Mouse (Mus musculus) forebrain, embryonic 15.5 days (tissue): ENCODE results near the gene Fyn. TPM values are rescaled to one million over a fixed set of nuclear protein-coding genes. Genes with fewer than 3 reads are reported as not detected.

Source experiments
- ATAC-seq: fragments of 200-750 bp; cut with Nextera tagmentation; replicated peaks from 2 replicates; pipeline ENCODE4 v1.8.0; 2017; ENCODE audit warnings: mild to moderate bottlenecking, moderate TSS enrichment, moderate library complexity
- H3K27ac ChIP-seq: fragments of 300-500 bp; sonication (generic); replicated peaks from 2 replicates; pipeline ENCODE4 v1.5.1; 2015; ENCODE audit warnings: mild to moderate bottlenecking, inconsistent platforms
- H3K27me3 ChIP-seq: fragments of 300-500 bp; sonication (generic); 2 replicates; pipeline ENCODE4 v1.6.1; 2015; ENCODE audit warnings: inconsistent platforms
- H3K36me3 ChIP-seq: fragments of 300-500 bp; sonication (generic); 2 replicates; pipeline ENCODE4 v1.6.1; 2015; ENCODE audit warnings: mild to moderate bottlenecking, inconsistent platforms
- H3K4me1 ChIP-seq: fragments of 300-500 bp; sonication (generic); 2 replicates; pipeline ENCODE4 v1.6.1; 2015; ENCODE audit warnings: inconsistent platforms
- H3K4me2 ChIP-seq: fragments of 300-500 bp; sonication (generic); replicated peaks from 2 replicates; pipeline ENCODE4 v1.6.1; 2015; ENCODE audit warnings: mild to moderate bottlenecking, inconsistent platforms
- H3K4me3 ChIP-seq: fragments of 300-500 bp; sonication (generic); 2 replicates; pipeline ENCODE4 v1.5.1; 2015; ENCODE audit warnings: mild to moderate bottlenecking, inconsistent platforms
- H3K9ac ChIP-seq: fragments of 300-500 bp; sonication (generic); replicated peaks from 2 replicates; pipeline ENCODE4 v1.6.1; 2015; ENCODE audit warnings: mild to moderate bottlenecking, inconsistent platforms
- H3K9me3 ChIP-seq: fragments of 300-500 bp; sonication (generic); 2 replicates; pipeline ENCODE4 v1.6.1; 2016; ENCODE audit warnings: inconsistent platforms
- WGBS: fragments of 180-500 bp; shearing (Covaris S2); methylation state at CpG from one replicate; pipeline ENCODE4 v1.1.7; 2015; ENCODE audit warnings: mixed read lengths; 5-methylcytosine and 5-hydroxymethylcytosine counted together
- polyA plus RNA-seq: library from polyadenylated mRNA; unstranded; fragments of >200 nt; fragmentation: Nextera tagmentation; extraction: Ambion mirVana; gene quantifications from 2 replicates; pipeline ENCODE4 v1.2.1, GENCODE M21; 2015

Gene Fyn
- polyA plus RNA-seq, 1 experiment from 2014 or later: 79.3 TPM

DNA sequence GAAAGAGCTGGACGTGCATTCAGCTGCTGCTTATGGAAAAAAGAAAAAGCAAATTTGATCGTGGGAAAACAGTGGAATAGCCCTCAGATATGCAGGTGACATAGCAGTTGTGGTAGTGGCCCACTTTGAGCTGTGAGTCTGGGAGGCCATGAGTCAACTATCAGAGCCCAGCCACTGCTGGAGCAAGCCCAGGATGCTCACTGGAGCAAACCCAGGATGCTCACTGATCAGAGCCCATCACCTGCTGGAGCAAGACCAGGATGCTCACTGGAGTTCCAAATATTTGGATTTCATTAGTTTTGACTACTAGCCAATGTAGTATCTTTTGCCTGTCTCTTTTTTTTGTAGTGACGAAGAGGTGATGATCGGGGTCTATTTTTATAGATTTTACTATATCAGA is 35.5 kb downstream of the Fyn start:
- Histone ChIP-seq H3K4me2 (no peak overlapping the region), H3K27ac (no peak overlapping the region), H3K9ac (no peak overlapping the region), H3K4me1 (peaks cover 24% of the 10 kb centered on the region), H3K27me3 (no peaks in the 10 kb centered on the region), H3K36me3 (peaks cover 8% of the 10 kb centered on the region; the same call in 1 of the 2 replicates), H3K4me3 (no peak overlapping the region), H3K9me3 (no peaks in the 10 kb centered on the region)
- 77% methylated on average over 4 of the region's 4 CpGs for WGBS
- no peak for ATAC-seq

DNA sequence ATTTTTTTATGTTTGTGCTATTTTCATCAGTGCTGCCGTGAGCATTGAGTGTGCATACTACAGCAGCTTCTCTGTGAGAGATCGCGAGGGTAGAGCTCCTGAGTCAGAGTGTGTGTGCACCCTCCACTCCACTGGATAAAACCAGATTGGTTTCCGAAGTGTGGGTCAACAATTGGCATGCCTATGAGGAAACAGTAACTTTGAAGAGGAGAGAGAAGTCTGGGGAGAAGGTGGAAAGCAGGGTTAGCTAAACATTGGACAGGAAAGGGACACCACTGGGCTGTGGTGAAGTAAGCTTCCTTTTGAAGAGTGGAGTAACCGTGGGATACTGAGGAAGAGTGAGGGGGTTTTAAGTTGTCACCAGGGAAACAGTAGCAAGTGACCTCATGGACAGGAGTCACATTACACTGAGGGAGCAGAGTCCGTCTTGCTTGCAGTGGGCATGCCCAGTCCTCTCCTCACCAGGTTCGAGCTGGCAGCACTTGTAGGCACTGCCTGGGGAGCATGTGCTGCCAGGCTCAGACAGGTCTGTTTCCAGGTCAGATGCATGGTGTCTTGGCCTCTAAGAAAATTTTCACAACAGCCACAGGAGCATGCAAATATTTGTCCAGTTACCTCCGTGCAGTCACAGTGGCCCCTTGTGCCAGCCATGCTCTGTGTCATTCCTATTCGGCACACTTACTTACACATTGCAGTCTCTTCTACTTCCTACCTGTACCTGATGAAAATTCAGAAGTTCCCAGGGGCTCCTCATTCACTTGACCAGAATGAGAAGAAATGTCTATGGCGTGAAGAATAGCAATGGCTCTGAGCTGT is 37.5 kb downstream of the Fyn start:
- Histone ChIP-seq H3K27me3 (no peaks in the 10 kb centered on the region), H3K9ac (no peak overlapping the region), H3K4me1 (peaks cover 35% of the 10 kb centered on the region), H3K4me2 (no peak overlapping the region), H3K4me3 (no peak overlapping the region), H3K9me3 (no peaks in the 10 kb centered on the region), H3K27ac (no peak overlapping the region), H3K36me3 (peaks cover 8% of the 10 kb centered on the region; the same call in 1 of the 2 replicates)
- ATAC-seq: no peak; the same call in 1 of the 2 replicates
- 69% methylated on average over 10 of the region's 10 CpGs for WGBS

DNA sequence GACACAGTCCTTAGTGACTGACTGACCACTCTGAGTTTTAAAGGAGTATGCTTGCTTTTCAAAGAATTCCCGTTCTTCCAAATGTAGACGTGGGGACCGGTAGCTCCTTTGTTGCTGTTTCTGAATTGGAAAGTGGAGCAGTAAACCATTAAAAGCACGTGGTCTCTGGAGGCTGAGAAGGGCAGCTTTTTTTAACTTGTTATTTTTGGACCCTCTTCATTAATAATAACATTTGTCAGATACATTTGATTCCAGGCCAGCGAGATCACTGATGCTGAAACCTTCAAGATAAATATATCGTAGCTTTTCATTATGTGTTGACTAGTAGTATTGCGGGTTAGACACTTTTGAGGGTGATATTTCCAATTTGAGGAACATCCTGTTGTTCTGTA is 38.1 kb downstream of the Fyn start:
- Histone ChIP-seq H3K4me3 (no peak overlapping the region), H3K36me3 (0 out of 2 replicates have a peak, but pooled peaks cover 8% of the 10 kb centered on the region), H3K27me3 (no peaks in the 10 kb centered on the region), H3K9me3 (no peaks in the 10 kb centered on the region), H3K9ac (no peak overlapping the region), H3K27ac (no peak overlapping the region), H3K4me1 (peaks cover 35% of the 10 kb centered on the region), H3K4me2 (no peak overlapping the region)
- 76% methylated on average over 7 of the region's 7 CpGs for WGBS
- no peak for ATAC-seq

DNA sequence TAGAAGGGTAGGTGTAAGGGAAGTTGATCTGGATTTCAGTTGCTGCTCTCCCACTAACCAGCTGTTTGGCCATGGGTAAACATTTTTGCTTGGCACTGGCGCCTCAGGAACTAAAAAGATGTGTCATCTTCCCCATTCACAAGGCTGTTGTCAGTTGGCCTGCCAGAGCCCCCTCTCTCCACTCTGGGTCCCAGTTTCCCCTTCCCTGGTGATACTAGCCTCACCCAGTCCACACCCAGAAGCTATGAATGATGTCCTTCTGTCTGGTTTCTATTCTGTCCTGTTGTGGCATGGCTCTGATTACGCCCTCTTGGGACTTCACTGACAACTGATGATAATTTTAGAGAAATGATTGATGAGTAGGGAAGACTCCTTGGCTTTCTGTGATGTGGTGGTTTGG is 38.9 kb downstream of the Fyn start:
- H3K9ac ChIP-seq: no peak overlapping the region
- no peaks in the 10 kb centered on the region for H3K9me3 ChIP-seq
- H3K4me1 ChIP-seq: peaks cover 42% of the 10 kb centered on the region
- WGBS: 91% methylated on average over 2 of the region's 2 CpGs
- H3K27ac ChIP-seq: no peak overlapping the region
- H3K27me3 ChIP-seq: no peaks in the 10 kb centered on the region
- ATAC-seq: no peak
- no peak overlapping the region for H3K4me3 ChIP-seq
- 0 out of 2 replicates have a peak, but pooled peaks cover 7% of the 10 kb centered on the region for H3K36me3 ChIP-seq
- no peak overlapping the region for H3K4me2 ChIP-seq

DNA sequence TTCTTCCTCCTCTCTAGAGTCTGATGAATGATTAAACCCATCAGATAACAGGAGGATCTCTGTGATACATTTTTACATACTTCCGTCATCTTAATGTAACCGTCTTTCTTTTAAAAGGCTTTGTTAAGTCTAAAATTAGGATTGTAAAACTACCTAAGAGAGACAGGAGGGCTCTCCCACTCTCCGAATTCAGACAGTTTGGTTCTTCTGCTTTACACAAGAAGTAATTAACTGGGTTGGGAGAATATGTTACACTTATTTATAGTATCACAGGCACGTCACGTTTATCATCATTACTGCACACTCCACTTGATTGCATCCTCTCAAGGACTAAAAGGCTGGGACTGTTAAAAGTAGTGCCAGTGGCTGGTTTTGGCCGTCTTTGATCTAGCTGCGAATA is 40.9 kb downstream of the Fyn start:
- Histone ChIP-seq H3K9ac (no peak overlapping the region), H3K36me3 (no peaks in the 10 kb centered on the region), H3K27me3 (no peaks in the 10 kb centered on the region), H3K27ac (peak overlapping the region; percentile 59), H3K4me3 (no peak overlapping the region), H3K9me3 (no peaks in the 10 kb centered on the region), H3K4me1 (peaks cover 36% of the 10 kb centered on the region), H3K4me2 (no peak overlapping the region)
- 0 out of 2 replicates have a peak, but pooled peaks have one; percentile 18 for ATAC-seq
- 74% methylated on average over 7 of the region's 7 CpGs for WGBS

DNA sequence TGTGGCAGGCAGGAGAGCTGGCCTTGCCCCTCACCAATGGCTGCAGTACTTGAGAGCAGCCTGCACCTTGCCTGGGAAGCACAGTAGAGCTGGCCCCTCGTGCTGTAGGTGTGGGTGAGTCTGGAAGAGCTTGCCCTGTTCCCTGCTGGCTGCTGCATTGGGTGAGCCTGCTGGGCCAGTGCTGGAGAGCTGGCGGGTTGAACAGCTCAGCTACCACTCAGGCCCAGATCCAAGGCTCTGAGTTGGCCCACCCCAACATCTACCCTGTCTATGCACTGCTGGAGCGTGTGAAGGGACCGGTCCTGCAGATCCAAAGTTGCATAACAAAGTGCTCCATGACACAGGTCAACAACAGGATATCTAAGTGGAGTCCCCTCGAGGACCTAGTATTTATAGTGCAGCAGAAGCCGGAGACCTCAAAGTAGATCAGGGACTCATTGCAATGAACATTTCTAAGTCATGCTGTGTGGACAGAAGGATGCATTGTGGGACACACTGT is 41.5 kb downstream of the Fyn start:
- 86% methylated on average over 6 of the region's 6 CpGs for whole genome bisulfite sequencing
- H3K9ac ChIP-seq: no peak overlapping the region
- H3K9me3 ChIP-seq: no peaks in the 10 kb centered on the region
- no peak overlapping the region for H3K4me3 ChIP-seq
- H3K27ac ChIP-seq: peak overlapping the region; percentile 20; the same call in 1 of the 2 replicates
- no peaks in the 10 kb centered on the region for H3K36me3 ChIP-seq
- ATAC-seq: no peak
- peaks cover 36% of the 10 kb centered on the region for H3K4me1 ChIP-seq
- no peaks in the 10 kb centered on the region for H3K27me3 ChIP-seq
- H3K4me2 ChIP-seq: no peak overlapping the region

DNA sequence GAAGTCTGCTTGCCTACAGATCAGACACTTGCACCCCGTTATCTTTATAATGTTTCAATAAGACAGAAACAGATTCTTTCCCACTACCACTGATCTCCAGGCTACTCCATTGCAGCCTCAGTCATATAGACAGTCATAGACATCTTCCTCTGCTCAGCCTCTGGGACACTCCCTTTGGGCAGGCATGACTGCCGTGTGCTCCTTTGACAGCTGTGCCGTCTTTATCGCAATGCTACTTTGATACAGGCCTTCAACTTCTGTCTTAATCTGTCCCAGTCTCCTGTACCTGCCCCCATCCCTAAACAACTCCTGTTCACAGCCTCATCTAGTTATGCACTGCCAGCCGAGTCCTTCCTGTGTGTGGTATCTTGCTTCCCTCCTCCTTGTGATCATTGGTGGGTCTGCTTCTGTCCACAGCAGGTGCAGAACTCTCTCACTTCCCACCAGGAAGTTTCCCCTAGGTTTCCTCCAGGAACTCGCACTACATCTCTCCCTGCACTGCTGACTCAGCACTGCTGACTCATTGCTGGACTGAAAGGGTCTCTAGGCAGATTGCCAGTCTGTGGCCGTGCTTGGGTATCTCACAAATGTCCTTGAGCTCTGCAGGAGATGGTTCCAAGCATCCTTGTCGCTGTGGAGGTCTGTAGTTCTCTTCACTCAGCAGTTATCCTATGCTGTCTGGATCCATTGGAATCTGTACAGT is 43.4 kb downstream of the Fyn start:
- no peak overlapping the region for H3K4me3 ChIP-seq
- 72% methylated on average over 8 of the region's 8 CpGs for WGBS
- H3K4me2 ChIP-seq: no peak overlapping the region
- H3K4me1 ChIP-seq: peaks cover 36% of the 10 kb centered on the region
- H3K27me3 ChIP-seq: no peaks in the 10 kb centered on the region
- no peaks in the 10 kb centered on the region for H3K9me3 ChIP-seq
- no peak for ATAC-seq
- no peak overlapping the region for H3K27ac ChIP-seq
- H3K9ac ChIP-seq: no peak overlapping the region
- no peaks in the 10 kb centered on the region for H3K36me3 ChIP-seq

DNA sequence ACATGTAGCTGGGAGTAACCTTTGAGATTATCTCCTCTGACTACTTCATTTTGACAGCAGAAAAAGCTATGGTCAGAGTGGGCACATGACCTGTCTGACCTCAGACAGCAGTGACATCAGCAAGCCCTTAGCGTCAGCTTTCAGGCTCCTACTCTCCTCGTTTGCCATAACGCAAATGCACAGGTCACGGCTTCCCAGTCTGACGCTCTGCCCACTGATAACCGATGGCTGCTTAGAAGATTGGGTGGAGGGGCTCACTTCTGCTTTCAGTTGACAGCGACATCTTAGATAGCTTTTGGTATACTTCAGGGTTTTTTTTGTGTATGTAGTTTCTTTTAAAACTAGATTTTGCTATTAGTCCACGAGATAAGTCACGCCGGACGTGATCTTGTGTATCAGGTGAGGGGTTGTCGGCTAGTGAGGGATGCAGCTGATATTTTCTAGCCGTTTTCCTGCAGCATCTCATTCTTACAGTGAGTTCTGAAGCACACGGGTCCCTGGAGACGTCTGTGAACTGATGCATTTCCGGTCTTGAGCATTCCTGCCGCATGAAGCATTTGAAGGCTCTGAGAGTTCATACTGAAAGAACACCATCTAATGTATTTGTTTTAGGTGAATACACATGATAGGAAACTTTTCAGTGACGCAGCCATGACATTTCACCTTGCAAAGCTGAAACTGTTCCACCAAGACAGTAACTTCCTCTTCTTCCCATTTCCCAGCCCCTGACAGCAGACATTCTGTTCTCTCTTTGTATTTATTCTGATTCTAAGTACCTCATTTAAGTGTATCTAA is 44.4 kb downstream of the Fyn start:
- 86% methylated on average over 18 of the region's 18 CpGs for WGBS
- peaks cover 45% of the 10 kb centered on the region for H3K4me1 ChIP-seq
- no peaks in the 10 kb centered on the region for H3K9me3 ChIP-seq
- ATAC-seq: no peak
- no peak overlapping the region for H3K27ac ChIP-seq
- H3K4me3 ChIP-seq: no peak overlapping the region
- H3K9ac ChIP-seq: no peak overlapping the region
- no peaks in the 10 kb centered on the region for H3K27me3 ChIP-seq
- no peaks in the 10 kb centered on the region for H3K36me3 ChIP-seq
- H3K4me2 ChIP-seq: no peak overlapping the region

DNA sequence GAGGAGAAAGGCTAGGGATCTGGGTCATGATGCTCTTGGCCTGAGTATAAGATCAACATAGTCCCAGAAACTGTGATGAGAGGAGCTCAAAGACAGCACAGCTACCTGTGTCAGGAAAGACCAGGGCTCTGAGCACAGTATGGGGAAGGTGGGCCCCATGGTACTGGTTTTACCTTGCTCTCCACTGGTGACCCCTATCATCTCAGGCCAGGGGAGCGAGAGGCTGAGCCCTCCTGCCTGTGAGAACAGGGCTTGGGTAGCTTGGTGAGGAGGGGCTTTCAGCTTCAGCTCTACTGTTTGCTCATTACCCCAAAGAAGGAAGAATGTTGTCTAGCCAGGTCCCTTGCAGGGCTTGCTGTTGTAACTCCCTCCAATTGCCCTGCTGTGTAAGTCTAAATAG is 45.4 kb downstream of the Fyn start:
- H3K4me2 ChIP-seq: no peak overlapping the region
- H3K4me3 ChIP-seq: no peak overlapping the region
- no peak overlapping the region for H3K9ac ChIP-seq
- 94% methylated on average over 1 of the region's 1 CpGs for WGBS
- no peaks in the 10 kb centered on the region for H3K27me3 ChIP-seq
- H3K4me1 ChIP-seq: peaks cover 42% of the 10 kb centered on the region
- H3K9me3 ChIP-seq: no peaks in the 10 kb centered on the region
- no peak for ATAC-seq
- no peaks in the 10 kb centered on the region for H3K36me3 ChIP-seq
- no peak overlapping the region for H3K27ac ChIP-seq

DNA sequence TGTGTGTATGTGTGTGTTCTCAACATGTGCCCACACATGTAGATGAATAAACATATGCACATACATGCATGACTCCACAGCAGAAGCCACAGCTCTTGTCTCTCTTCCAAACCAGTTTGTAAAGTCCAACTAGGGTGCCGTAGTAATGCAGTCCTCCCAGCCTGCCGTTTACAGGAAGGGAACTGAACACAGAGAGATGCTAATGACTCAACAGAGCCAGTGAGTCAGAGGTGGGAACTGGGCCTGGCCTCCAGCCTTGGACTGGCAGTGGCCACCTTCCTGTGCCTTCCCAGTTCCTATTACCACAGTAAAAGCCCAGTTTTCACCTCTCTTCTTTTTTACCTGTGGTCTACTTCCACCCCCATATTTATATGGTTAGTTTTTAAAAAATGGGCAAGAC is 46.9 kb downstream of the Fyn start:
- Histone ChIP-seq H3K4me3 (no peak overlapping the region), H3K9ac (no peak overlapping the region), H3K4me2 (no peak overlapping the region), H3K36me3 (no peaks in the 10 kb centered on the region), H3K9me3 (no peaks in the 10 kb centered on the region), H3K4me1 (peaks cover 37% of the 10 kb centered on the region), H3K27me3 (no peaks in the 10 kb centered on the region), H3K27ac (no peak overlapping the region)
- ATAC-seq: no peak
- WGBS: 51% methylated on average over 2 of the region's 2 CpGs

DNA sequence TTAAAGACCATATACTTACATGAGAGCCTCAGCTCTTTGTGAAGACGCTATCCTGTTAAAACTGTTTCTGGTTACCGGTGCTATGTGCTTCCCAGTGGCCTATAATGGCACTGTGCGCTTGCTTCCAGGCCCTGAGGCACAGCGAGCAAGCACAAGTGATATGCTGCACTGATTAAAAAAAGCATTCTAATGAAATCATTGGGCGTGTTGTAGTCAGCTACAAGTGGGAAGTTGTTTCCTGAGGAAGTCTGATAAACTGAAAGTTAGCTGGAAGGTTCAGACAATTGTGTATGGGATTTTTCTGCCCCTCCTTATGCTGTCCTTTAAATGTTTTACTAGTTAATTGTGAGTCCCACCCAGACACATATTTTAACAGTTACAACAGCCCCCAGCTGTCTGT is 49.0 kb downstream of the Fyn start:
- H3K4me1 ChIP-seq: peaks cover 49% of the 10 kb centered on the region
- H3K27me3 ChIP-seq: no peaks in the 10 kb centered on the region
- WGBS: 60% methylated on average over 5 of the region's 5 CpGs
- ATAC-seq: no peak; the same call in 1 of the 2 replicates
- H3K4me3 ChIP-seq: no peak overlapping the region
- no peaks in the 10 kb centered on the region for H3K9me3 ChIP-seq
- H3K9ac ChIP-seq: no peak overlapping the region
- no peak overlapping the region for H3K27ac ChIP-seq
- no peak overlapping the region for H3K4me2 ChIP-seq
- H3K36me3 ChIP-seq: no peaks in the 10 kb centered on the region

DNA sequence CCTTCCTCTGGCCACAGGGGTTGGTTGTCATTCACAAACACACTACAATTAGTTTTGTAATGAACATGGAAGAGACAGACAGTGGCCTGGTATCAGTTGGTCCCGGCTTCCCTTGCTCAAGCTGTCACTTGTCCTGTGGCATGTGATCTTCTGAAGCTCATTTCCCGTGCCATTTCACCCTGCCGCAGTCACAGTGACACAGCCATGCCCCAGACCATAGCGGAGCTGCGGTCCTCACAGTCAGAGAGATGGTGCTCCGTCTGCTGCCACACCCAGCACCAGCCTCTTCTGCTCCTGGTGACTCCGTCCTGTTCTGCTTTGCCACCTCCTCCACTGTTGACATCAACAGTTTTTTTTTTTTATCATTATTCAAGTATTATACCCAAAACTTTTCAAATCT is 49.7 kb downstream of the Fyn start:
- no peak overlapping the region for H3K4me2 ChIP-seq
- H3K27ac ChIP-seq: no peak overlapping the region
- 88% methylated on average over 7 of the region's 7 CpGs for WGBS
- no peaks in the 10 kb centered on the region for H3K27me3 ChIP-seq
- H3K36me3 ChIP-seq: no peaks in the 10 kb centered on the region
- ATAC-seq: no peak
- no peak overlapping the region for H3K4me3 ChIP-seq
- no peaks in the 10 kb centered on the region for H3K9me3 ChIP-seq
- no peak overlapping the region for H3K9ac ChIP-seq
- peaks cover 47% of the 10 kb centered on the region for H3K4me1 ChIP-seq
